Mouse (Mus musculus) 416B (cell line): Measurements from ENCODE around the gene Tmem212.
"Not testable (repeated sequence)": the region's sequence is repeated elsewhere in the genome, so short reads cannot be mapped to it uniquely, and the experiment has no call there.

ENCODE experiments used
- DNase-seq: peaks from one replicate; pipeline ENCODE4 v3.0.0; 2011; ENCODE audit warnings: low read depth

Gene Tmem212

DNA sequence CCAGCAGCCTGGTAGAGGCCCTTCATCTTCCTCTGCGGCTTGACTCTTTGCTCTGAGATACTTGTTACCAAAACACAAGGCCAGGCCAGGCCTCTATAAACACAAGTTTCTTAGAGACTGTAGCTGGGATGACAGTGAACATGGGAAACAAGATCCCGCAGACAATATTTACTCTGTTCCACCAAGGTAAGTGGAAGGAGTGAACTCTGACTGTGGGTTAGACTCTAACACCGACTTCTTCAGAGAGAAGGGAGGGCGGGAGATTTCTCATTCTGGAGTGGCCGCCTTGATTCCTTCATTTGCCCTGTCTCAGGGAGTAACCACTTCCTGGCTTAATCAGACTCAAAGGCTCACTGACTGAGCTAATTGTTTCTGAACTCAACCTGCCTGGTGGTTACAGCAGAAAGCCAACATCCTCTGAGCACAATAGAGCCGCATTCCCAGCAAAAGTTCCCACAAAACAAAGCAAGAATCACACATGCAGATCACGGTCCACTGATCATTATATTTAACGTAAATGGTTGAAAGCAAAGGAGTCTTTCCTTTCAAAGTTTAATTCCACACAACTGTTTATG is at the start of gene Tmem212:
Gene Tmem212, minus strand, starts transcription at position 51 of the 575 bp plus-strand sequence.
- peak; percentile 41 for DNase-seq

- not testable (repeated sequence) for DNase-seq
Measured at GRCm38 (mm10) chr3:27945397-27945796, 49.2 kb upstream of the Tmem212 start.

DNA sequence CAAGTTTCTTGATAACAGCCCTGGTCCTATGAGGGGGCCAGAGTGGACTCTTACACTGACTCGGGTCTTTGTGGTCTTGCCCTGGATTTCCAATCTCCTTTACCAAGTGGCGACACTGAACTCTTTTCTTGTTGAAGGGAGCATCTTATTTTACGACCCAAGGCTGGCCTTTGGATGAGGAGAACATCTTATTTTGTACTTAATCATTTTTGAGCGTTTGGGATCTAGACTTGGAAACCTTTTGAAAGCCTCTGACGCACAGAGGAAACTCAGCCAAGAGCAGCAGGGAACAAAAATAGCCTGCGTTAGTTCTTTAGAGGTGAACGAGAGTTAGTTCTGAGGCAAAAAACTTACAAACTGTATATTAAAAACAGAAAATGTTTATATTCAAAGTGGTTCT is 46.8 kb upstream of the Tmem212 start:
- DNase-seq, result no peak

DNA sequence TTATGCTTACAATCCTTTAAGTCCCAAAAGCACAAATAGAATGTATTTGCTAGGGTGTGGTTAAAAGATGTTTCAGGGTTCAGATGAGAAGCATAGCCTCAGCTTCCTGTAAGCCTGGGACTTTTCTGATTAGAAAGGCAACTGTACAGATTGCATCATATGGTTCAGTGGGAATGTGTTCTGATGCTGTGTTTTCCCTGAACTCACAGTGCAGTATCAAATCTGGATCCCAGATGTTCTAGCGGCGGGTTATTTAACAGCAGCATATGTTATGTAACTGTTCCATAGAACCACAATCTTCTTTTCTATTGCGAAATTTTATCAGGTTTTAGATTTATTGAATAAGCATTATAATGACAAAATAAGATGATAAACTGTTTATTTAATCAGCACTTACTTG is 45.5 kb upstream of the Tmem212 start:
- peak; percentile 46 for DNase-seq

GRCm38 (mm10) chr3:27938381-27939323 is 42.5 kb upstream of the Tmem212 start, which contains the start of gene Pld1:
Gene Pld1, plus strand, starts transcription at chr3:27938695.
- DNase-seq, result peak; percentile 51

DNA sequence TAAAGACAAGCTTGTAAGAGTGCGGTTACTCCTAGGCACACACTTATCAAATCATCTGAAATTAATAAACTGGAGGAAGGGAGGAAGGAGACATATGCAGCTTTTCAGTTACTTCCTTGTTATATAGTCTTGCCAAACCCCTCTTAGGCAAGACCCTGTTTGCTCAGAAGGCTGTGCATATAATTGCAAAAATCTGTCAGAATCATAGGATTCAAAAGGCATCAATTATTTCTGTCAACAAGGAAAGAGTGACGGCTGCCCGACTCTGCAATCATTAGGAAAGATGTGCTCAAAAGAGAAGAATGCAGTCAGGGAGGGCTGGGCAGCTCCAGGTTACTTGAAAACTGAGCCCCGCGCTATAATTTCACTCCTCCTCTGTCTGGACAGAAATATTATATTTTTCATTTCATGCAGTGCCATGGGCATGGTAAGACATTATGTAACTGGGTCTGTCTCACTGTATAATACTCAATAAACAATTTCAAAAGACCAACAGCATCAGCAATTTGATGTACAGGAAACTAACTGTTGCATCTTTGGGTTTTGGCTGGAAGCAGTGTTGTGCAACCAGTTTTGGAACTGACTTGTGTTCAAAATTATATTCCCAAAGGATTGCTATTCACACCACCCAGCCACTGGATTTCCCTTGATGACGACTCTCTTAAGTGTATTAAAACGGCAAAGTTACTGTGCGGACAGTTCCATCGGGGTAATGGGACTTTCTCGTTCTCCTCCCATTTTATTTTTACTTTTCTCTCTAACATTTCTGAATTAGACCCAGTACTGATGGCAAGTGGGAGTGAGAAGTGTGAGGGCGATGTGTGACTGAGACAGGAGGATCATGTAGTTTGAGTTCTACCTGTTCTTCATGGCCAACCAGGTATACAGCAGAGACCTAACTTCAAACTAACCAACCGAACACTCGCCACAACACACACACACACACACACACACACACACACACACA is 41.3 kb upstream of the Tmem212 start:
- peak; percentile 53 for DNase-seq

- no peak for DNase-seq
Measured at GRCm38 (mm10) chr3:27936731-27937130, 40.6 kb upstream of the Tmem212 start.

DNA sequence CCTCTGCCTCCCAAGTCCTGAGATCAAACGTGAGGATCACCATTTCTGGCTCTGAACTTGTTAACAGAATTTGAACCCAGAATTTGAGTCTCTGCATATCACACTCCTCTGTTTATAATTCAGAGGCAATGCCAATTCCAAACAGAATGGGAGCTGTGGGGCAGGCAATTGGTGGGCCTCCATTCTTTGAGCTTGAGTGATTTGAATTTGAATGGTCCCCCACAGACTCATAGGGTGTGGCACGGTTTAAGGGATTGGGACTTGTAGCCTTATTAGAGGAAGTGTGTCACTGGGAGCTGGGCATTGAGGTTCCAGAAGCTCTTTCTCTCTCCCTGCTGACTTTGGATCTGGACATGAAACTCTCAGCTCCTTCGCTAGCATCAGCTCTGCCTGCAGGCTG is 39.5 kb upstream of the Tmem212 start:
- no peak for DNase-seq

DNA sequence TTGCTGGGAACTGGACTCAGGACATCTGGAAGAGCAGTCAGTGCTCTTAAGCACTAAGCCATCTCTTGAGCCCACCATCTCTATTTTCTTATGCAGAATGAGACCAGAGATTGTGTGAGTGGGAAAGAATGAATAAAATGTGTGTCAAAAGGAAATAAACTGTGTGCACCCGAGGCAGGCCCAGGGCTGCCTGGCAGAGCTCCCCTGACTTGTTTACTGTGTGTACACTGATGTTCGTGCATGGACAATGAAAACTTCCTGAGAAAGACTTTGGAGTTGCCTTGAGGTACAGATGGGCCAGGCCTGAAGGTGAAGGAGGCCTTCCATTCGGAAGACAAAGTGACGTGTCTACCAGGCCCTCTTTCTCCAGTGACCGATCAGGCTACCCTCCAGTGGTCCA is 36.2 kb upstream of the Tmem212 start:
- DNase-seq, result no peak

- DNase-seq, result no peak
Measured at GRCm38 (mm10) chr3:27929219-27929618, 33.1 kb upstream of the Tmem212 start.

DNA sequence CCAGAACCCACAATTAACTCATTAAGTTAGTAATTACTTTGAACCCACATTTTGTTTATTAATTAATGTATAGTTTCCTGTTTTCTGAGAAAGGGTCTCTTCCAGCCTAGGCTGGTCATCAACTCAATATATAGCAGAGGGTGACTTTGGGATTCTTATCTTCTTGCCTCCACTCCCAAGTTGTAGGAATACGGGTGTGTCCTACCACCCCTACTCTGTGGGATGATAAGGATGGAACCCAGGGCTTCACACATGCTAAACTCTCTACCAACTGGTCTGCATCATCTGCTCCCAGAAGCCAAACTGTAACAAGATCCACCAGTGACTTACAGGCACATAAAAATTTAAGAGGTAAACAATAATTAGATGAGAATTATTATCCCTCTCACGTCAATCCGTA is 27.9 kb upstream of the Tmem212 start:
- no peak for DNase-seq

DNA sequence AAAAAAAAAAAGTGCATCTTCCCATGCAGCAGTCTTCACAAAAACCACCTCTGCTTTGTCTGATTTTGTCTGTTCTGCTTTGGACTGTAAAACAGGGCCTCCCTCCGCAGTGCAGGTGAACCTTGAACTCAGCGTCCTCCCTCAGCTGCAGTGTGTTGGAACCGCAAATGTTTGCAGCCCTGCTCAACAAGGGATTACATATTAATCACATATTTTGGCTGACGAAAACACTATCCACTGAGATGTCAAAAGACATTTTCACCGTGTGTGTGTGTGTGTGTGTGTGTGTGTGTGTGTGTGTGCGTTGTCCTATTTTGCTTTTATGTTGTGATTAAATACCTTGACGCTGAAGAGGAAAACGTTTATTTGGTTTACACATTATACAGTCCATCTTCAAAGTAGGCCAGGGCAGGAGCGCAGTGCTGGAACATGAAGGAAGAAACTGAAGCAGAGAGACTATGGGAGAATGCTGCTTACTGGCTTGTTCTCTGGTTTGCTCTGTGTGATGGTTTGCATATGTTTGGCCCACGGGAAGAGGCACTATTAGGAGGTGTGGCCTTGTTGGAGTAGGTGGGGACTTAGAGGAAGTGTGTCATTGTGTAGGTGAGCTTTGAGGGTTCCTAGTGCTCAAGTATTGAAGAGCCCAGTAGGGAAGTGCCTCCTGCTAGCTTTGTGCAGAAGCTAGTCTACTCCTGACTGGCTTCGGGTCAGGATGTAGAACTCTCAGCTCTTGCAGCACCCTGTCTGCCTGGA is 25.3 kb upstream of the Tmem212 start:
- DNase-seq, result no peak

DNA sequence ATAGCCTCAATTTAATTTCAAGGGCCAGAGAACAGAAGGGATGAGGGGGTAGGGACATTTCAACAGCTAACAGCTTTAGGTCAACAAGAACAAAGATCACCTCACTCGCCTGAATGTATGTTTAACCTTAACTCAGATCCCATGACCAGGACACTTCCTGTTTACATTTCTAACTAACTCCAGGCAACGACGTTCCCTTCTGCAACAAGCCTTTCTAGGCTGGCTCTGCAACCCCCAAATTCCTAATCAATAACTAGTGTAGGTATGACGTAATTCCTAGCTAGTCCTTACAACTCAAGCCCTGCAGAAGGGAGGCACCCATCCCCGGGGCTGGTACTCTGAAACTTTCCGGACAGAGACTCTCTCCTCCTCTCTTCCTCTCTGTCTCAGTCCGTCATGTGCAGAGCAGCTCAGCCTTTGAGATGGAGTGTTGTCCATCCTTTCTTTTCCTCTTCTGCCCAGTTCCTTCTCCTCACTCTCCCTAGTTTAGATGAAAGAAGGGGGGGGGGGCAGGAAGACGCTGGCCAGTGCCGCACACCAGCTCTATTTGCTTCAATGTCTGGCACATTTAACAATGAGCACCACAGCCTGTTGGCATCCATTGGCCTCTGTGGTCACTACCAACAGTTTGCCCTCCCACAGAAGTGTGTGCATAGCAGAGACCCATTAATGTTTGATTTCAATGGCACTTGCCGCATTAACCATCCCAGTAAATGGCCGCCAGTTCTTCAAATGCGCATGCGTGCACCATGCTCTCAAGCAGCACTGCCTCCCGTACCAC is 22.7 kb upstream of the Tmem212 start:
- DNase-seq, result no peak

DNA sequence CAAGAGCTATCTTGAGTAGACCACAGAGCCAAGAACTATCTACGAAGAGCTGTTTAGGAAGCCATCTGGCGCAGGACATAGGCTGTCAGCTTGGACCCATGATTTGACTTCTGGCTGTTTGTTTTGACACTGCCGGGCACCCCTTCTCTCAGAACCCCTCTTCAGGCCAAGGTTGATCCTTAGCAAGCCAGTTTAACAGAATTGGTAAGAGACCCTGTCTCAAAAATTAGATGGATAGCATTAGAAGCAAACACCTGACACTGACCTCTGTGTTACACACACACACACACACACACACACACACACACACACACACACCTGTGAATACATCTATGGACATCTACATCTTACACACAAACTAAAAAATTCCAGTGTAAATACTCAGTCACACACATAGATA is 12.8 kb upstream of the Tmem212 start:
- DNase-seq, result no peak

- DNase-seq, result no peak
Measured at GRCm38 (mm10) chr3:27908316-27908715, 12.1 kb upstream of the Tmem212 start.

- DNase-seq, result no peak
Measured at GRCm38 (mm10) chr3:27907301-27907700, 11.1 kb upstream of the Tmem212 start.

GRCm38 (mm10) chr3:27906647-27907209 is 10.6 kb upstream of the Tmem212 start:
- no peak for DNase-seq

- DNase-seq, result peak; percentile 21
Measured at GRCm38 (mm10) chr3:27904659-27905330, 8.6 kb upstream of the Tmem212 start.

GRCm38 (mm10) chr3:27901846-27902245 is 5.7 kb upstream of the Tmem212 start:
- DNase-seq, result peak; percentile 31
